Mouse (Mus musculus): ENCODE results near the gene Acad10.

Gene Acad10

DNA sequence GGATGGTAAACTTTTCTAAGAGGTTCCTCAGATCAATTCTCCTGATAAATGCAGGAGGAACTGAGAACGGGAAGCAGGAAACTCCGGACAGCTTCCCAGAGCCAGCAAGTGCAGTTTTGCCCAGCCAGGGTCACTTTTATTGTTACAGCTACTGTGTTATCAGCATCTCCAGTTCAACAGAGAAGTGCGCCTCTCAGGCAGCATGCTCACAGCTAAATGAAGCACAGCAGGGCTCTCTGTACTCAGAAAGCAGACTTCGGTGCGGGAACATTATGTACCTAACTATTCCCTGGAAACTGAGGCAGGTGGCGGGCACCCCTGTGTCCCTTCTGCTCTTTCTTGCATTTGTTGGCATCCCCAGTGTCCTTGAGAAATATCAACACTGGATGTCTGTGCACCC, 64.1 kb downstream of the Acad10 start:
- no peak for DNase-seq (ENCODE audit: low spot score)

DNA sequence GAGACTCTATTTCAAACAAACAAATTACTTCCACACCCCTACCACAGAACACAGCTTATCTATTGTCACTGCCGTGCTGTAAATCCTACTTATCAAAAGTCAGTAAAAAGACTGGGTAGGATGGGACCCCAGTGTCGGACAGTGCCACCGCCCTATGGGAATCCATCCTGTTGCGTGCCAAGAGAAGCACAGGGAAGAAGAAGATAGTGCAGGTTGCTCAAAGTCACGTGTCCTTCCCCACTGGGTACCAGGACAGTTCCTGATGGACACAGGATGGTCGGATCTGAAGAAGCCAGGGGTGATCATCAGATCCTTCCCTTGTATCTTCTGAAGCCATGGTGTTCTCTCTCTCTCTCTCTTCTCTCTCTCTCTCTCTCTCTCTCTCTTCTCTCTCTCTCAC, 64.6 kb downstream of the Acad10 start:
- DNase-seq (ENCODE audit: low spot score) = no peak

DNA sequence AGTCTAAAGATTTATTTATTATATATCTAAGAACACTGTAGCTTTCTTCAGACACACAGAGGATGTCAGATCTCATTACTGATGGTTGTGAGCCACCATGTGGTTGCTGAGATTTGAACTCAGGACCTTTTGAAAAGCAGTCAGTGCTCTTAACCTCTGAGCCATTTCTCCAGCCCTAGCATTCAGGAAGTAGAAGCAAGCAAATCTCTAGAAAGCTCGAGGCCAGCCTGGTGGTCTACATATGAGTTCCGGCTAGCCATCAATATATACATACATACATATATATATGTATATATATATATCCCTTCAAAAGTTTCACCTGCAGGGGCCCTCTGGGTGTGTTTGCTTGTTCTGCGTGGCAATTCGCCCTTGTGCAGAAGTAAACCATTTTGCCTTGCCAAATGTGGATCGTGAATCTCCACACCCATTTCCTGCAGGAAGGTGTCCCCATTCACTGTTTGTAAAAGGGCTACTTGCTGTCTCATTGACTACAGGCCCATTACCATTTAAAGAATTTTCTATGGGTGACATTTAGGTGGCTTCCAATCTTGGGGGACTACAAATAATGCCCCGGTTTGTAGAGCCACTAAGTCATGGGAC, 65.5 kb downstream of the Acad10 start:
- DNase-seq (ENCODE audit: low spot score) = no peak

DNA sequence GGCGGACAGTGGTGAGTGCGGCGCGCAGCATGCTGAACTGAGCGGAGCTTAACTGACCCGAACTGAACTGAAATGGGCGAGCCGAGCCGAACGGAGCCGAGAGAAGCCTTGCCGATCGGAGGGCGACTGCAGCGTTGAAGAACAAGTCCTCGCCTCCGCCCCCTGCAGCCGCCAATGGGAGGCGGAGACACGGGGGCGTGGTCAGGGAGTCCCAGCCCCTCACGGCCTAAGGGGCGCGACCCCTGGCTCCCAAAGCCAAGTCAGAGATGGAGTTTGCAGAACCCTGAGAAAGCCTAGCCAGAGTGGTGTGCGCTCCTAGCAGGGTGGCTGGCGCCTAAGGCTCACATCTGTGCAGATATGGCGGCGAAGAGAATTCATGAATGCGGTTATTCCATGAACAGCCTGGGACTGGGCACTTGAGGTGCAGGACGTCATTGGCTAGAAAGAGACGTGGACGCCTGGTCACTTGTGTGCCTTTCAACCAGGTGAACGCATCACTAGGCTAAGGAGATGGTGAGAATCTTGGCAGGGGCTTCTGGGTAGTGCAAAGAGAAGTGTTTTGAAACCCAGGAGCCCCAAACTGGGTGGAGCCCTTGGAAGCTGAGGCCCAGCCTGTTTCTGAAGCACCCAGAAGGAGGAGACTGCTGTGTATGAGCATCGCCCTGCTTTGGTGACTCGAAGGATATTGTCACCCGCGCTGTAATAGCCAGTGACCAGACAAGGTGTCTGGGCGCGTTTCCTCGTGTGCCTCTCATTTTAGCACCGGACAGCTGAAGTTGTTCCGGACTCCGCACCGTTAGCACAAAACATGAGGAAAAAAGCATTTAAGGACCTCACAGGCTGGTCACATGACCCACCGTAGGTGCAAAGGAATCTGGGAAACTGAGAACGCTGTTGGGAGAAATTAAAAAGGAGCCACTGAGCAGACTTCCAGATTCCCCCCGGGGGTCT, 66.6 kb downstream of the Acad10 start, which contains the start of gene Aldh2:
Gene Aldh2 (minus strand): TSS at position 374 of the 951 bp plus-strand sequence.
- peak; percentile 86 for DNase-seq (ENCODE audit: low spot score)

DNA sequence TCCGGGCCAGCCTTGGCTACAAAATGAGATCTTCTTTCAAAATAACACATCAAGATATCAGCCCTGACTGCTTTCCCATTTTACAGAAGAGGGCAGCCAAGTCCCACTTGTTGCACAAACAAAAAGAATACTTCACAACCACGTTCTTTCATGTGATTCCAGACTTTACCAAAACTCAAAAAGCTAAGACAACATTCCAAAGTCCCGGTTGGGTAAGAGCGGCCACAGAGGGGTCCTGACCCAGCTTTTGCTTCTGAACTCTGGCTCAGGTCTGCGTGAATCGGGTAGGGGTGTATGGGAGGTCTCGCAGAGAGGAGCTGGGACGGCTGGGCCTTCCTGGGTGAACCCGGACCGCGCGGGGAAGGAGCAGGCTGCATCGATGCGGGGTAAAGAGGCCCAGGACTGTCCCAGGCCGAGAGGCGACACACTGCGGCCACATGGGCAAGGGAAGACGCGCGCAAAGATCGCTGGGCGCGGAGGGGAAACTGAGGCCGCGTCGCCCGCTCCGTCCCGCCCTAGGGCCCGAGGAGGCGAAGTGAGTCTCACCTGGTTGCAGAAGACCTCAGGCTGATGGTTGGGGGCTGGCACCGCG, 67.4 kb downstream of the Acad10 start:
- no peak for DNase-seq (ENCODE audit: low spot score)

DNA sequence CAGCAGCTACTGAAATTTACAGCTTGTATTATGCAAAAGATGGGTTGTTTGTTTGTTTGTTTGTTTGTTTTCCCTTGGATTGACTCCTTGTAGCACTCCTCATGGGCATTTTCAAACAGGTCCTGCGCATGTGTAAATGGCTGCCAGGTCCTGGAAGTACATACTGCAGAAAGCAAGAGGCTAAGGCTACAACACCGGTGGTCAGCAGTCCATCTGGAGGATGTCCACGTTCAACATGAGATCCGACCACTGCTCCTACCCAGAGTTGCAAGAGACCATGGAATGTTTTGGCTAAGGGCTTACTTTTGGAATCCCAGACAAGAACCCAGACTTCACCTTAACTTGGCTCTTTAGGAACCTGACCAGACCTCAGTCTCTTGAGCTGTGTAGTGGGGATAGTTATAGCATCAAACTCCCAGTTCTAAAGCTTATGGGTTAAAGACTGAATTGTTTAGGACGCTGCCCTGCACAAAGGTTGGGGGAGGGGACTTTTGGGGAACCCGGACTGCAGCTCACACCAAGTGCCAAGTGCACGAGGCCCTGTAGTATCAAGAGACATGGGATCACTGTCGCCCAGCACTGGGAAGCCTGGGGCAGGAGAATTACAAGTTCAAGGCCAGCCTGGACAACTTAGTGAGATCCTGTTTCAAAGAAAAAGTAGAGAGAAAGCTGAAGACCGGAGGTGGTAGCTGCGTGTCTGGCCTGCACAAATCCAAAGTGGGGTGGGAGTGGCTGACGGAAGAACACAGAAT, 68.1 kb downstream of the Acad10 start:
- no peak for DNase-seq (ENCODE audit: low spot score)

DNA sequence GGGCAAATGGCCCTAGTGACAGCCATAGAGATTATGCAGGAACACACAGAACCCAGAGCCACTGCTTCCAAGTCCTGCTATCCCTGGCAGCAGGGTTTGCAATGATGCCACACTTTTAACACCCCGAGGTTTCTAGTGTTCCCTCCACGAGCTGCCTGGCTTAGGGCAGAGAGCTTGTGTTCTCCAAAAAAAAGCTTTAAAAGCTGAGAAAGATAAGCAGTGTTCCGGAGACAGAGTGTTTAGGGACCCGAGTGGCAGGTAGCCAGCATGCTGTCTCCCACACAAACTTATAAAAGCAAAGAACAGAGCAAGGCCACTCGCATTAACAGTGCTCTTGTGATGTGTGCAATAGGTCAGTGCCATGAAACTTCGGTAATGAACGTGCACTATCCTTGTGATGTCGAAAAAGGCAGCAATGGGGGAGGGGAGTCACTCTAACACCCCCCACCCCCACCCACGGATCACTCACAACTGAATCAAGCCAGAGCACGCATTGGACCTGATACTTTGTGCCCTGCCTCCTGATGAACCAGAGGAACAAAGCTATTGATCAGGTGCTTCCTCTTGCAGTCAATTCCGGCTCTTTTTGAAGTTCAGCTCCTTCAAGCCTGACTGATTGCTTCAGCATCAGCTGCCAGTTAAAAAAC, 68.8 kb downstream of the Acad10 start:
- peak; percentile 50 for DNase-seq (ENCODE audit: low spot score)

- no peak for DNase-seq (ENCODE audit: low spot score)
Observed at GRCm38 (mm10) chr5:121589928-121590327, 70.4 kb downstream of the Acad10 start.

DNA sequence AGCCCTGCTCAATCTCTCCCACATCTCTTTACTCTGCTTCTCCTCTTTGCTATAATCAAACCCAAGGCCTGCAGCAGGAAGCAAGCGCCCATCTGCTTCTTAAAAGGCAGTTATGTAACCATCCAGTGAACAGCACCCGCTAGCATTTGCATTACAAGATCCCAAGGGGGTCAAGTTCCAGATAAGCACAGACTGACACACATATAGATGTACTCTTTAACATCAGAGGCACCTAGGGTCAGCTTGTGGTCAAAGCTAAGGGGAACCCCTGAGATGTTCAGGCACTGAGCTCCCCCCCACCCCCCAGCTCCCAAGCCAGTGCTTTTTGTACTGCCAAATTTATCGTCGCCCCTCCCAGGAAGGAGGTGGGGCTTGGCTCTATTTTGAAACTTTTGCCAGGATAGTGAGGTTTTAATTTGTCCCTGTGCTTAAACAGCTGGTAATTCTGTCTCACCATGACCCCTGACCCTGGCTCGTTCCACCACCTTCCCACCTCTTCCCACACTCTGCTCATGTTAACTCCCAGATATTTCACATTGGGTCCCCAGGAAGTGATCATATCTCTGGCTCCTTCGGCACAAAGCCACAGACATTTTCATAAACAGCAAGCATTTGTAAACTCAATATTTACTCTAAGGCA, 73.8 kb downstream of the Acad10 start:
- DNase-seq (ENCODE audit: low spot score) = no peak

DNA sequence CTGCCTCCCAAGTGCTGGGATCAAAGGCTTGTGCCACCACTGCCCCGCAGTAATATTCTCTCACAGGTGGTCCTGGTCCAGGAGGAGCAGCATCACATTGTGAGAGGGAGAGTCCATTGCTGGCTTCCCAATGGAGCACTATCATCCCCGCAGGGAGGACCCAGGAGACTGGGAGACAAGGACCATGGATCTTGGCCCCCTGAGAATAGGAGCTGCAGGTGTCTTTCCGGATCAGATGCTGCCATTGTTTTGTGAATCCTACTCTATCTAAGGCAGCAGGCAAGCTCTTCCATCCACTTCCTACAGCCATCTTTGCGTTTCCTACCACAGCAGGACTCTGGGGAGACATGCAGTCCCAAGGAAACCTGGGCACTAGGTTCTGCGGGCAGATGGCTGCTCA, 74.6 kb downstream of the Acad10 start:
- DNase-seq (ENCODE audit: low spot score) = no peak

GRCm38 (mm10) chr5:121585005-121585404, 75.3 kb downstream of the Acad10 start:
- DNase-seq (ENCODE audit: low spot score) = no peak

DNA sequence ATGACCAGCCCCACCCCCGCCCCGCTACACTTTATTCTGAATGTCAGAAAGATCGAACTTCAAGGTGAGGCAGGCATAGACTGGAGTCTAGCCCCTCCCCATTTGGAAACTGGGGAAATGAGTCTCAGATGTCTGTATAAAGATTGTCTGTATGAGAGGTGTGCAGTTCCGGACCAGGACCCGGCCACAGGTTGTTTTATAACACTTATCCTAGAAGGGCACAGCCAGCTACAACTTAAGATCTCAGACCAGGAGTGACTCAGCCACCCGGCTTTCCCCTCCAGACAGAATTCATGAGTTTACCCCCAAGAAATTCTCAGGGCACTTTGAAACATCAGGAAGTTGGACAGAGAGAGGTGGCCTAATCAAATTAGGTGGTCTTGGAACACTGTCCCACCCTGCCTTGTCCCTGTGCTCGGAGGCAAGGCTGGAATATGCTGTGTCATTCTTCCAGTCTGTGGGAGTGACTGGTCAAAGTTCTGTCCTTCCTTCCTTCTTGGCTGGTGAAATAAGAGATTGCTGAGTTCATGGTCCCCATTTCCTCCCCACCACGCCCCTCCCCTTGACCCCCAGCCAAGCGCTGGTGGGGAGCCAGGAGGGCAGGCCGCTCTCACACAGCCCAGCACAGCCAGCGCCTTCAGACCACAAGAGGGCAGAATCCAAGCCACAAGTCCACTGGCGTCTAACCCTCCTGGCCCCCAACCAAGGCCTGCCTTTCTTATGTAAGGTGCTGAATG, 76.4 kb downstream of the Acad10 start:
- peak; percentile 91 for DNase-seq (ENCODE audit: low spot score)

DNA sequence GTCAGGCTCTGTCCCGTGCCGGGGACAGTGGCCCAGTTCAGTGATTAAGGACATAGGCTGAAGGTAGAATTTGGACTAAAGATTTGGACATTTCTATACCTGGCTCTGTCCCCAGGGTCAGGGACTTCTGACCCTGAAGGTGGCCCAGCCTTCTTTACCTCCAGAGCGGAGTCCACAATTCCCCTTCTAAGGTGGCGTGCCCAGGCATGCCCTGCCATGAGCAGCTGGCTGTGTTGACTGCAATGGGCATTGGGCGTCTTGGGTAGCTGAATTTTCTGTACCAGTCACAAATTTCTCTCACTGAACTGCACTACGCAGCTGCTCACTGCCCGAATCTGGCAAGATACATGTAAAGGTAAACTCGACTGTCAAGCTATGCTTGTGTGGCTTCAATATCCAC, 78.4 kb downstream of the Acad10 start:
- DNase-seq (ENCODE audit: low spot score) = no peak

- DNase-seq (ENCODE audit: low spot score) = no peak
Observed at GRCm38 (mm10) chr5:121576927-121577488, 83.3 kb downstream of the Acad10 start.

GRCm38 (mm10) chr5:121575867-121576266, 84.4 kb downstream of the Acad10 start:
- no peak for DNase-seq (ENCODE audit: low spot score)

DNA sequence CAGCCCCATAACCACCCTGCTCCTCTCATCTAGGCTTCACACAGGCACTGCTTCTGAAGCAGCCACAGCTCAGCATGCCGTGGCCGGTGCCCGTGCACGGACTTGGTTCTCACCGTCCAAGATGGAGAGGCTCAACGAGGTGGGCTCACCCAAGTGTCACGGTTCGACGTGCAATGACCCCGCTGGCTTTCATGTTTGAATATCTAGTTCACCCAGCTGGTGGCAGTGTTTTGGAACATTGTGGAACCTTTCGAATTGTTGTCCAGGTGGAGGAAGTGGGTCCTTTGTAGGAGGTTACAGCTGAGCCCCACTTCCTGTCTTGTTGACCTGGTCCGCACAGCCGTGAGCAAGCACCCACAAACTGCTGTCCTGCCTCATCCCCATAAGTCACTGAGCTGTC, 86.2 kb downstream of the Acad10 start:
- DNase-seq (ENCODE audit: low spot score) = no peak

Data from ovary, adult 18-20 months (tissue).